Mouse (Mus musculus) lung, embryonic 14.5 days (tissue): ENCODE data around the gene Serpina3a. TPM values are rescaled to one million over a fixed set of nuclear protein-coding genes. Genes with fewer than 3 reads are reported as not detected.

Source experiments
- ATAC-seq: fragments of 200-750 bp; cut with Nextera tagmentation; 2 replicates; pipeline ENCODE4 v1.8.0; 2017; ENCODE audit warnings: mild to moderate bottlenecking, moderate TSS enrichment, moderate library complexity; ENCODE audit not compliant: insufficient read depth
- DNase-seq: peaks from one replicate; pipeline ENCODE4 v3.0.0-alpha.2; 2015
- H3K27ac ChIP-seq: fragments of 300-500 bp; sonication (generic); 2 replicates; pipeline ENCODE4 v1.5.1; 2014; ENCODE audit warnings: low read depth, mild to moderate bottlenecking, moderate library complexity
- H3K27me3 ChIP-seq: fragments of 300-500 bp; sonication (generic); 2 replicates; pipeline ENCODE4 v1.6.1; 2014; ENCODE audit warnings: low read length, control low read depth; ENCODE audit not compliant: insufficient read depth
- H3K36me3 ChIP-seq: fragments of 300-500 bp; sonication (generic); 2 replicates; pipeline ENCODE4 v1.6.1; 2014; ENCODE audit warnings: control low read depth; ENCODE audit not compliant: insufficient read depth
- H3K4me1 ChIP-seq: fragments of 300-500 bp; sonication (generic); 2 replicates; pipeline ENCODE4 v1.6.1; 2014; ENCODE audit warnings: antibody characterized with exemption, control low read depth; ENCODE audit not compliant: insufficient read depth
- H3K4me2 ChIP-seq: fragments of 300-500 bp; sonication (generic); 2 replicates; pipeline ENCODE4 v1.6.1; 2014; ENCODE audit warnings: mild to moderate bottlenecking
- H3K4me3 ChIP-seq: fragments of 300-500 bp; sonication (generic); 2 replicates; pipeline ENCODE4 v1.5.1; 2014; ENCODE audit warnings: low read depth, low read length
- H3K9ac ChIP-seq: fragments of 300-500 bp; sonication (generic); 2 replicates; pipeline ENCODE4 v1.6.1; 2014
- H3K9me3 ChIP-seq: fragments of 300-500 bp; sonication (generic); 2 replicates; pipeline ENCODE4 v1.6.1; 2016; ENCODE audit warnings: low read depth, low read length, control low read depth
- CTCF ChIP-seq: IDR thresholded peaks from 2 replicates; pipeline ENCODE4 v1.5.1; 2016; ENCODE audit warnings: antibody characterized with exemption, low read depth
- WGBS: fragments of 180-500 bp; shearing (Covaris S2); extraction: QIAGEN DNeasy Blood & Tissue Kit; methylation state at CpG from one replicate; pipeline ENCODE4 v1.1.7; 2014; 5-methylcytosine and 5-hydroxymethylcytosine counted together
- polyA plus RNA-seq: library from polyadenylated mRNA; unstranded; fragments of >200 nt; fragmentation: Nextera tagmentation; extraction: Ambion mirVana; gene quantifications from 2 replicates; pipeline ENCODE4 v1.2.1, GENCODE M21; 2014

Serpina3a gene
- polyA plus RNA-seq, 1 experiment from 2014 or later = not detected

- Histone ChIP-seq H3K36me3 (no peaks in the 10 kb centered on the region), H3K27ac (no peak overlapping the region), H3K4me1 (no peaks in the 10 kb centered on the region), H3K27me3 (no peaks in the 10 kb centered on the region), H3K9ac (no peak overlapping the region), H3K4me3 (no peak overlapping the region), H3K4me2 (no peak overlapping the region), H3K9me3 (no peaks in the 10 kb centered on the region)
- no peak for TF ChIP-seq CTCF
- DNase-seq (no peak), ATAC-seq (no peak)
- WGBS = 78% methylated on average over 2 of the region's 2 CpGs
Observed at GRCm38 (mm10) chr12:104090119-104090518, 22.4 kb upstream of the Serpina3a start.

- Histone ChIP-seq H3K36me3 (no peaks in the 10 kb centered on the region), H3K9ac (no peak overlapping the region), H3K27me3 (no peaks in the 10 kb centered on the region), H3K4me2 (no peak overlapping the region), H3K4me3 (no peak overlapping the region), H3K27ac (no peak overlapping the region), H3K4me1 (no peaks in the 10 kb centered on the region), H3K9me3 (no peaks in the 10 kb centered on the region)
- ATAC-seq (no peak), DNase-seq (no peak)
- WGBS = 93% methylated on average over 1 of the region's 1 CpGs
- TF ChIP-seq CTCF = no peak
Observed at GRCm38 (mm10) chr12:104091303-104091702, 21.2 kb upstream of the Serpina3a start.

- Histone ChIP-seq H3K27me3 (no peaks in the 10 kb centered on the region), H3K9ac (no peak within 1 kb of the TSS), H3K4me1 (no peaks in the 10 kb centered on the region), H3K4me3 (no peak within 1 kb of the TSS), H3K9me3 (no peaks in the 10 kb centered on the region), H3K27ac (no peak within 1 kb of the TSS), H3K36me3 (no peaks in the 10 kb centered on the region), H3K4me2 (no peak within 1 kb of the TSS)
- ATAC-seq = no peak
- no peak for DNase-seq
- no peak for TF ChIP-seq CTCF
- 79% methylated on average over 6 of the region's 6 CpGs for WGBS
Observed at GRCm38 (mm10) chr12:104100768-104101167, 11.8 kb upstream of the Serpina3a start, which contains the start of gene Serpina5. Serpina5 (plus strand) TSS chr12:104101113.

- Histone ChIP-seq H3K4me3 (no peak overlapping the region), H3K27ac (no peak overlapping the region), H3K27me3 (no peaks in the 10 kb centered on the region), H3K4me1 (no peaks in the 10 kb centered on the region), H3K9ac (no peak overlapping the region), H3K9me3 (no peaks in the 10 kb centered on the region), H3K36me3 (no peaks in the 10 kb centered on the region), H3K4me2 (no peak overlapping the region)
- no peak for DNase-seq
- ATAC-seq = no peak
- no peak for TF ChIP-seq CTCF
Observed at GRCm38 (mm10) chr12:104105847-104106246, 6.7 kb upstream of the Serpina3a start.

GRCm38 (mm10) chr12:104106919-104107318 lies 5.6 kb upstream of the Serpina3a start:
- no peaks in the 10 kb centered on the region for H3K36me3 ChIP-seq
- no peak overlapping the region for H3K9ac ChIP-seq
- TF ChIP-seq CTCF = no peak
- no peak overlapping the region for H3K27ac ChIP-seq
- no peaks in the 10 kb centered on the region for H3K27me3 ChIP-seq
- DNase-seq (no peak), ATAC-seq (no peak)
- H3K4me1 ChIP-seq = no peaks in the 10 kb centered on the region
- H3K4me2 ChIP-seq = no peak overlapping the region
- no peaks in the 10 kb centered on the region for H3K9me3 ChIP-seq
- H3K4me3 ChIP-seq = no peak overlapping the region

- H3K27me3 ChIP-seq = no peaks in the 10 kb centered on the region
- TF ChIP-seq CTCF = no peak
- no peak overlapping the region for H3K4me2 ChIP-seq
- ATAC-seq = no peak
- no peaks in the 10 kb centered on the region for H3K4me1 ChIP-seq
- H3K36me3 ChIP-seq = no peaks in the 10 kb centered on the region
- no peak overlapping the region for H3K27ac ChIP-seq
- no peak for DNase-seq
- no peak overlapping the region for H3K9ac ChIP-seq
- H3K9me3 ChIP-seq = no peaks in the 10 kb centered on the region
- WGBS = 81% methylated on average over 2 of the region's 2 CpGs
- no peak overlapping the region for H3K4me3 ChIP-seq
Observed at GRCm38 (mm10) chr12:104108507-104108906, 4.0 kb upstream of the Serpina3a start.

- ATAC-seq (no peak), DNase-seq (peak; percentile 17)
- Histone ChIP-seq H3K27ac (no peak overlapping the region), H3K27me3 (no peaks in the 10 kb centered on the region), H3K4me2 (no peak overlapping the region), H3K9me3 (no peaks in the 10 kb centered on the region), H3K4me3 (no peak overlapping the region), H3K36me3 (no peaks in the 10 kb centered on the region), H3K4me1 (no peaks in the 10 kb centered on the region), H3K9ac (no peak overlapping the region)
- no peak for TF ChIP-seq CTCF
- whole genome bisulfite sequencing = 29% methylated on average over 3 of the region's 3 CpGs
Observed at GRCm38 (mm10) chr12:104114921-104115579, 2.5 kb downstream of the Serpina3a start.

GRCm38 (mm10) chr12:104123097-104123496 lies 10.6 kb downstream of the Serpina3a start:
- no peak overlapping the region for H3K27ac ChIP-seq
- WGBS = 81% methylated on average over 1 of the region's 1 CpGs
- H3K4me3 ChIP-seq = no peak overlapping the region
- ATAC-seq = no peak
- no peak overlapping the region for H3K9ac ChIP-seq
- no peaks in the 10 kb centered on the region for H3K9me3 ChIP-seq
- TF ChIP-seq CTCF = no peak
- H3K4me2 ChIP-seq = no peak overlapping the region
- no peaks in the 10 kb centered on the region for H3K27me3 ChIP-seq
- no peaks in the 10 kb centered on the region for H3K4me1 ChIP-seq
- DNase-seq = no peak
- no peaks in the 10 kb centered on the region for H3K36me3 ChIP-seq
